Mouse (Mus musculus): Measurements from ENCODE around the gene Cd24a. TPM values are rescaled to one million over a fixed set of nuclear protein-coding genes. Genes with fewer than 3 reads are reported as not detected.

Cd24a gene
- polyA plus RNA-seq, 1 experiment from 2014 or later, result 448 TPM

Other genes with a start within 250 kb of the Cd24a start
- gene Bend3, start 99.5 kb upstream of the Cd24a start, polyA plus RNA-seq (2016; fragmentation: Nextera tagmentation; extraction: Ambion mirVana), result 8.3 and 9.6 TPM in 2 replicates
- 9.1 and 11.8 TPM in 2 replicates for gene Gm9803, start 54.2 kb upstream of the Cd24a start, polyA plus RNA-seq (2016; fragmentation: Nextera tagmentation; extraction: Ambion mirVana)
- gene 1700021F05Rik, start 37.3 kb upstream of the Cd24a start, polyA plus RNA-seq (2016; fragmentation: Nextera tagmentation; extraction: Ambion mirVana), result 61.7 and 62.1 TPM in 2 replicates

Data from hindbrain, embryonic 10.5 days (tissue).